Mouse (Mus musculus): Measurements from ENCODE around the gene Shank2. TPM values are rescaled to one million over a fixed set of nuclear protein-coding genes. Genes with fewer than 3 reads are reported as not detected.

Shank2 gene
- total and polyA plus RNA-seq, 2 experiments from 2014 or later, result 0.19 to 0.95 TPM

GRCm38 (mm10) chr7:144408464-144409000 lies 406.8 kb downstream of the Shank2 start:
- Histone ChIP-seq H3K9me3 (replicated peaks; ENCODE audit: control insufficient read depth, low read length) (no peaks in the 10 kb centered on the region), H3K4me2 (ENCODE audit: low read depth, low read length) (no peak overlapping the region), H3K4me1 (ENCODE audit: control insufficient read depth, insufficient read depth) (no peaks in the 10 kb centered on the region), H3K27ac (ENCODE audit: low read depth) (no peak overlapping the region), H3K9ac (replicated peaks; ENCODE audit: low read depth, low read length) (no peak overlapping the region), H3K27me3 (ENCODE audit: control insufficient read depth, insufficient read depth, low read length) (peaks cover 7% of the 10 kb centered on the region; the same call in 1 of the 2 replicates), H3K4me3 (ENCODE audit: low read depth, low read length) (no peak overlapping the region), H3K36me3 (replicated peaks; ENCODE audit: control insufficient read depth, insufficient read depth, low read length) (no peaks in the 10 kb centered on the region)
- WGBS, result 76% methylated on average over 2 of the region's 2 CpGs
- DNase-seq (ENCODE audit: low spot score), result no peak
- TF ChIP-seq EP300 (IDR thresholded peaks at IDR 0.05; ENCODE audit: low read depth), result no peak
- TF ChIP-seq CTCF (IDR thresholded peaks at IDR 0.05; ENCODE audit: low read depth), result no peak
- no peak for ATAC-seq (ENCODE audit: insufficient read depth, low read depth)

GRCm38 (mm10) chr7:144409682-144410081 lies 408.0 kb downstream of the Shank2 start:
- Histone ChIP-seq H3K36me3 (replicated peaks; ENCODE audit: control insufficient read depth, insufficient read depth, low read length) (no peaks in the 10 kb centered on the region), H3K9me3 (replicated peaks; ENCODE audit: control insufficient read depth, low read length) (no peaks in the 10 kb centered on the region), H3K27me3 (ENCODE audit: control insufficient read depth, insufficient read depth, low read length) (peaks cover 7% of the 10 kb centered on the region; the same call in 1 of the 2 replicates), H3K4me1 (ENCODE audit: control insufficient read depth, insufficient read depth) (no peaks in the 10 kb centered on the region), H3K4me2 (ENCODE audit: low read depth, low read length) (no peak overlapping the region), H3K9ac (replicated peaks; ENCODE audit: low read depth, low read length) (no peak overlapping the region), H3K4me3 (ENCODE audit: low read depth, low read length) (no peak overlapping the region), H3K27ac (ENCODE audit: low read depth) (no peak overlapping the region)
- TF ChIP-seq CTCF (IDR thresholded peaks at IDR 0.05; ENCODE audit: low read depth), result no peak
- TF ChIP-seq EP300 (IDR thresholded peaks at IDR 0.05; ENCODE audit: low read depth), result no peak
- DNase-seq (ENCODE audit: low spot score), result no peak
- WGBS, result 68% methylated on average over 18 of the region's 18 CpGs
- ATAC-seq (ENCODE audit: insufficient read depth, low read depth), result no peak

DNA sequence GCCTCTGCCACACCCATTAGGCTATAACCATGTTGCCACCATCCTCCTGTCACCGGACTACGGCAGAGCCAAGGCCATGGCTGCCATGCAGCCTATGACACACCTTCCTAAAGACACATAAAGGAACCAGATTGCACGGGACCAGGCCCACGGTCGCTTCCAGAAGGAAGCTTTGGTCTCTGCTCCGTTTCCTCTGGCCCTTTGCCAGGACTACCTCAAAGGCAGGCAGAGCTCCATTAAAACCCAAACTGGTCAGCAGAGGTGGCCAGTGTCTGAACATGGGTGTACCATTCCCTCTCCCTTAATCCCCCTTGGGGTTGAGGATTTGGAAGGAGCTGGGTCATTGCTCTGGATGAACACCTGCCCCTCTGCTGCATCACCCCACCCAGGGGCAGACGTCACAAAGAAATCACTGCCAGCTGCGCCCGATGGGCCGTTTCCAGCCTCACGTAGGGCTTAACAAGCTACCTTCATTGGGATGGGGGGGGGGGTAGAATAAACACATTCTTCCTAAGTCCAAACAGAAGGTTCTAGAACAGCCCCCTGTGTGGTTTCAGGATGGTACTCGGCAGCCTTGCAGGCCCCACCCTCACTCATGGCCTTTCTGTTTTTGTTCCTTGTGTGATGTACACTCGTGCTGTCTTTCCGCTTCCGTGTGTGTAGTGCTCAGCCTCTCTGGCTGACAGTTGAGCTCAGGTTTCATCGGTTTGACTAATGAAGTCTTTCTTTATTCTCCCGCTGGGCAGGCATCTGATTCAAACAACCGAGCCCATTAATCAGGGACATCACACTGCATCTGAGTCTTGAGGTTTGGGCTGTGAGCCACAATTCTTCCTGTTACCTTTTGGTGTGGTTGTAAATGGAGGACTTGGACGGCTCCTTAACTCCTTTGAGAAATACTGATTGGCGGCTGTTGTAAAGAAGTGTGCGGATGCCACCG lies 410.5 kb downstream of the Shank2 start:
- TF ChIP-seq EP300 (IDR thresholded peaks at IDR 0.05; ENCODE audit: low read depth) (no peak), CTCF (IDR thresholded peaks at IDR 0.05; ENCODE audit: low read depth) (no peak)
- Histone ChIP-seq H3K27ac (ENCODE audit: low read depth) (no peak overlapping the region), H3K9me3 (replicated peaks; ENCODE audit: control insufficient read depth, low read length) (no peaks in the 10 kb centered on the region), H3K36me3 (replicated peaks; ENCODE audit: control insufficient read depth, insufficient read depth, low read length) (no peaks in the 10 kb centered on the region), H3K4me3 (ENCODE audit: low read depth, low read length) (no peak overlapping the region), H3K4me2 (ENCODE audit: low read depth, low read length) (no peak overlapping the region), H3K4me1 (ENCODE audit: control insufficient read depth, insufficient read depth) (no peaks in the 10 kb centered on the region), H3K9ac (replicated peaks; ENCODE audit: low read depth, low read length) (no peak overlapping the region), H3K27me3 (ENCODE audit: control insufficient read depth, insufficient read depth, low read length) (peaks cover 7% of the 10 kb centered on the region; the same call in 1 of the 2 replicates)
- no peak for DNase-seq (ENCODE audit: low spot score)
- 75% methylated on average over 22 of the region's 22 CpGs for WGBS
- no peak for ATAC-seq (ENCODE audit: insufficient read depth, low read depth)

GRCm38 (mm10) chr7:144414632-144415031 lies 412.9 kb downstream of the Shank2 start:
- H3K4me2 ChIP-seq (ENCODE audit: low read depth, low read length), result no peak overlapping the region
- peaks cover 3% of the 10 kb centered on the region; the same call in 1 of the 2 replicates for H3K27me3 ChIP-seq (ENCODE audit: control insufficient read depth, insufficient read depth, low read length)
- no peak overlapping the region for H3K4me3 ChIP-seq (ENCODE audit: low read depth, low read length)
- H3K36me3 ChIP-seq (replicated peaks; ENCODE audit: control insufficient read depth, insufficient read depth, low read length), result no peaks in the 10 kb centered on the region
- no peak for ATAC-seq (ENCODE audit: insufficient read depth, low read depth)
- no peaks in the 10 kb centered on the region for H3K9me3 ChIP-seq (replicated peaks; ENCODE audit: control insufficient read depth, low read length)
- WGBS, result 66% methylated on average over 5 of the region's 5 CpGs
- TF ChIP-seq EP300 (IDR thresholded peaks at IDR 0.05; ENCODE audit: low read depth) (no peak), CTCF (IDR thresholded peaks at IDR 0.05; ENCODE audit: low read depth) (no peak)
- DNase-seq (ENCODE audit: low spot score), result no peak
- H3K9ac ChIP-seq (replicated peaks; ENCODE audit: low read depth, low read length), result no peak overlapping the region
- H3K27ac ChIP-seq (ENCODE audit: low read depth), result no peak overlapping the region
- 0 out of 2 replicates have a peak, but pooled peaks cover 3% of the 10 kb centered on the region for H3K4me1 ChIP-seq (ENCODE audit: control insufficient read depth, insufficient read depth)

- no peak overlapping the region for H3K4me2 ChIP-seq (ENCODE audit: low read depth, low read length)
- no peak for ATAC-seq (ENCODE audit: insufficient read depth, low read depth)
- WGBS, result 66% methylated on average over 4 of the region's 4 CpGs
- H3K27ac ChIP-seq (ENCODE audit: low read depth), result no peak overlapping the region
- no peak overlapping the region for H3K4me3 ChIP-seq (ENCODE audit: low read depth, low read length)
- H3K36me3 ChIP-seq (replicated peaks; ENCODE audit: control insufficient read depth, insufficient read depth, low read length), result no peaks in the 10 kb centered on the region
- H3K27me3 ChIP-seq (ENCODE audit: control insufficient read depth, insufficient read depth, low read length), result no peaks in the 10 kb centered on the region
- no peak overlapping the region for H3K9ac ChIP-seq (replicated peaks; ENCODE audit: low read depth, low read length)
- H3K4me1 ChIP-seq (ENCODE audit: control insufficient read depth, insufficient read depth), result 0 out of 2 replicates have a peak, but pooled peaks cover 3% of the 10 kb centered on the region
- no peaks in the 10 kb centered on the region for H3K9me3 ChIP-seq (replicated peaks; ENCODE audit: control insufficient read depth, low read length)
- peak; percentile 22; the same call in 1 of the 2 replicates for TF ChIP-seq CTCF (IDR thresholded peaks at IDR 0.05; ENCODE audit: low read depth)
- no peak for TF ChIP-seq EP300 (IDR thresholded peaks at IDR 0.05; ENCODE audit: low read depth)
- DNase-seq (ENCODE audit: low spot score), result no peak
Measured at GRCm38 (mm10) chr7:144415795-144416194, 414.1 kb downstream of the Shank2 start.
